Mouse (Mus musculus): ENCODE data around the gene Zfp940. TPM values are rescaled to one million over a fixed set of nuclear protein-coding genes. Genes with fewer than 3 reads are reported as not detected.
A peak's percentile ranks its signal among the peaks of the same experiment; 100 is the strongest.
"Not testable (repeated sequence)": the region's sequence is repeated elsewhere in the genome, so short reads cannot be mapped to it uniquely, and the experiment has no call there.

The Zfp940 gene
- polyA plus RNA-seq, 1 experiment = 1.0 TPM

DNA sequence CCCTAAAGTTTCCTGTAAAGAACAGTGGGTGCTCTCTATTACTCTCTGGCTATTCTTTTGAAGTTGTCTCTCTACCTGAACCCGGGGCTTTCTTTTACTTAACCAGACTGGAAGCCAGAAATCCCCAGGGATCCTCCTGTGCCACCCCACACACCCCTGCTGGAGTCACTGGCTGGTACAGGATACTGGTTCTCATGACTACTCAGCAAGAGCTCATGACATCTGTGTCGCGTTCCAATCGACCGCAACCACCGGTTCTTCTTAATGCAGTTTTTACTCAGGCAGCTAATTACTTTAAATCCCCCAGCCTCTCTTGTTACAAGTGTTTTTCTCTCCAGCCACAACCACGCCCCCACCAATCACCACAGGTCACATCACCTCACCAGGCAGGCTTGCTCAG lies 26.6 kb upstream of the Zfp940 start:
- Histone ChIP-seq H3K79me3 (ENCODE audit: low read depth) (no peaks in the 10 kb centered on the region), H3K79me2 (ENCODE audit: control insufficient read depth, insufficient read depth) (no peaks in the 10 kb centered on the region), H3K36me3 (ENCODE audit: control insufficient read depth, insufficient read depth) (no peaks in the 10 kb centered on the region), H3ac (ENCODE audit: control insufficient read depth, insufficient read length, low read depth) (no peak overlapping the region), H3K4me3 (ENCODE audit: insufficient read depth, poor library complexity, severe bottlenecking) (no peak overlapping the region), H3K27me3 (ENCODE audit: control insufficient read depth, insufficient read depth, insufficient read length) (no peaks in the 10 kb centered on the region)
- TF ChIP-seq USF1 (IDR thresholded peaks at IDR 0.05; ENCODE audit: low read depth) = no peak
- TF ChIP-seq CEBPB (IDR thresholded peaks at IDR 0.05; ENCODE audit: low read depth) = no peak
- TF ChIP-seq MYOD1 (IDR thresholded peaks at IDR 0.05; ENCODE audit: control insufficient read depth, insufficient read length, low read depth) = no peak
- TF ChIP-seq CTCF (IDR thresholded peaks at IDR 0.05; ENCODE audit: control insufficient read depth, insufficient read depth, insufficient read length) = no peak
- TF ChIP-seq MYOG (IDR thresholded peaks at IDR 0.05; ENCODE audit: control insufficient read depth, extremely low read depth, insufficient read length) = no peak
- no peak for TF ChIP-seq MAX (IDR thresholded peaks at IDR 0.05)
- TF ChIP-seq FOSL1 (IDR thresholded peaks at IDR 0.05; ENCODE audit: insufficient read depth, low read length, poor library complexity, severe bottlenecking) = no peak

DNA sequence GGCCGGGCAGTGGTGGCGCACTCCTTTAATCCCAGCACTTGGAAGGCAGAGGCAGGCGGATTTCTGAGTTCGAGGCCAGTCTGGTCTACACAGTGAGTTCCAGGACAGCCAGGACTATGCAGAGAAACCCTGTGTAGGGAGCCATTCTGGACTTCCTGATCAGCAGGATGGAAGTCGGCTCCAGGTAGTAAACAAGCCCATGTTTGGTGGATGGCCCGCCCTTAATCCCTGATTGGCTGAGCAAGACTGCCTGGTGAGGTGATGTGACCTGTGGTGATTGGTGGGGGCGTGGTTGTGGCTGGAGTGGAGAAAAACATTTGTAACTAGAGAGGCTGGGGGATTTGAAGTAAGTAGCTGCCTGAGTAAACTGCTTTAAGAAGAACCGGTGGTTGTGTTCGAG lies 24.1 kb upstream of the Zfp940 start:
- not testable (repeated sequence) for H3K36me3 ChIP-seq (ENCODE audit: control insufficient read depth, insufficient read depth); H3ac ChIP-seq (ENCODE audit: control insufficient read depth, insufficient read length, low read depth)

DNA sequence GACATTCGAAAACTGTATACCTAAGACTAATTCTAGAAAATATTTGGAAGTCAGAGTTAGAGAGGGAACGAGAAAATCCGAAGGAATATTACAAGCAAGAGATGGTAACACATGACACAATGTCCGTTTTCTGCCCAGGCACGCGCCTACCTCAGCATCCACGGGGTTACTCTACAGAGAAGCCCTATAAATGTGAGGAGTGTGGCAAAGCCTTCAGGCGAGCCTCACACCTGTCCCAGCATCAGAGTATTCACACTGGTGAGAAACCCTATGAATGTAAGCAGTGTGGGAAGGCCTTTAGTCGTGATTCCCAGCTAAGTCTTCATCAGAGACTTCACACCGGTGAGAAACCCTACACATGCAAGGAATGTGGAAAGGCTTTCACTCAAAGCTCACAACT lies 20.8 kb upstream of the Zfp940 start:
- Histone ChIP-seq H3K27me3 (ENCODE audit: control insufficient read depth, insufficient read depth, insufficient read length) (no peaks in the 10 kb centered on the region), H3ac (ENCODE audit: control insufficient read depth, insufficient read length, low read depth) (no peak overlapping the region), H3K4me3 (ENCODE audit: insufficient read depth, poor library complexity, severe bottlenecking) (no peak overlapping the region), H3K79me2 (ENCODE audit: control insufficient read depth, insufficient read depth) (no peaks in the 10 kb centered on the region), H3K79me3 (ENCODE audit: low read depth) (no peaks in the 10 kb centered on the region), H3K36me3 (ENCODE audit: control insufficient read depth, insufficient read depth) (no peaks in the 10 kb centered on the region)
- TF ChIP-seq FOSL1 (IDR thresholded peaks at IDR 0.05; ENCODE audit: insufficient read depth, low read length, poor library complexity, severe bottlenecking) (no peak), CTCF (IDR thresholded peaks at IDR 0.05; ENCODE audit: control insufficient read depth, insufficient read depth, insufficient read length) (no peak), CEBPB (IDR thresholded peaks at IDR 0.05; ENCODE audit: low read depth) (no peak), USF1 (IDR thresholded peaks at IDR 0.05; ENCODE audit: low read depth) (no peak), MYOD1 (IDR thresholded peaks at IDR 0.05; ENCODE audit: control insufficient read depth, insufficient read length, low read depth) (no peak), MAX (IDR thresholded peaks at IDR 0.05) (no peak), MYOG (IDR thresholded peaks at IDR 0.05; ENCODE audit: control insufficient read depth, extremely low read depth, insufficient read length) (no peak)

More for the DNA sequence above, 24.1 kb upstream of the Zfp940 start:
- H3K27me3 ChIP-seq (ENCODE audit: control insufficient read depth, insufficient read depth, insufficient read length); H3K79me3 ChIP-seq (ENCODE audit: low read depth); H3K4me3 ChIP-seq (ENCODE audit: insufficient read depth, poor library complexity, severe bottlenecking); H3K79me2 ChIP-seq (ENCODE audit: control insufficient read depth, insufficient read depth): not testable (repeated sequence)

DNA sequence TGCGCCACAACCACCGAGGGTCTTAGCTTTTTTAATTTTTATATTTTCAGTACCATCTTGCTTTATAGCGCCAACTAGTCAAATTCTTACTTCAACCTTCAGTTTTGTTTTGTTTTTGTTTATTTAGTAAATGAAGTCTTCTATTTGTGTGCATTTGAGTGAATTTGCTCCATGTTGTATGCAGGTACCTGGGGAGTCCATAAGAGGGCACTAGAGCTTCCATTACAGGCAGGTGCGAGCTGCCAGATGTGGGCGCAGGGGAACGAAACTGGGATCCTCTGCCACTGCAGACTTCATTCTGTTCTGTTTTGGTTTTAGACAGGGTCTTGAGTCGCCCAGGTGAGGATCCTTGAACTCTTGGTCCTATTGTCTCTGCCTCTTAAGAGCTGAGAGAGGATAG lies 8.2 kb upstream of the Zfp940 start:
- Histone ChIP-seq H3K36me3 (ENCODE audit: control insufficient read depth, insufficient read depth) (no peaks in the 10 kb centered on the region), H3ac (ENCODE audit: control insufficient read depth, insufficient read length, low read depth) (no peak overlapping the region), H3K79me2 (ENCODE audit: control insufficient read depth, insufficient read depth) (no peaks in the 10 kb centered on the region), H3K27me3 (ENCODE audit: control insufficient read depth, insufficient read depth, insufficient read length) (no peaks in the 10 kb centered on the region), H3K79me3 (ENCODE audit: low read depth) (no peaks in the 10 kb centered on the region), H3K4me3 (ENCODE audit: insufficient read depth, poor library complexity, severe bottlenecking) (no peak overlapping the region)
- no peak for TF ChIP-seq MYOG (IDR thresholded peaks at IDR 0.05; ENCODE audit: control insufficient read depth, extremely low read depth, insufficient read length)

DNA sequence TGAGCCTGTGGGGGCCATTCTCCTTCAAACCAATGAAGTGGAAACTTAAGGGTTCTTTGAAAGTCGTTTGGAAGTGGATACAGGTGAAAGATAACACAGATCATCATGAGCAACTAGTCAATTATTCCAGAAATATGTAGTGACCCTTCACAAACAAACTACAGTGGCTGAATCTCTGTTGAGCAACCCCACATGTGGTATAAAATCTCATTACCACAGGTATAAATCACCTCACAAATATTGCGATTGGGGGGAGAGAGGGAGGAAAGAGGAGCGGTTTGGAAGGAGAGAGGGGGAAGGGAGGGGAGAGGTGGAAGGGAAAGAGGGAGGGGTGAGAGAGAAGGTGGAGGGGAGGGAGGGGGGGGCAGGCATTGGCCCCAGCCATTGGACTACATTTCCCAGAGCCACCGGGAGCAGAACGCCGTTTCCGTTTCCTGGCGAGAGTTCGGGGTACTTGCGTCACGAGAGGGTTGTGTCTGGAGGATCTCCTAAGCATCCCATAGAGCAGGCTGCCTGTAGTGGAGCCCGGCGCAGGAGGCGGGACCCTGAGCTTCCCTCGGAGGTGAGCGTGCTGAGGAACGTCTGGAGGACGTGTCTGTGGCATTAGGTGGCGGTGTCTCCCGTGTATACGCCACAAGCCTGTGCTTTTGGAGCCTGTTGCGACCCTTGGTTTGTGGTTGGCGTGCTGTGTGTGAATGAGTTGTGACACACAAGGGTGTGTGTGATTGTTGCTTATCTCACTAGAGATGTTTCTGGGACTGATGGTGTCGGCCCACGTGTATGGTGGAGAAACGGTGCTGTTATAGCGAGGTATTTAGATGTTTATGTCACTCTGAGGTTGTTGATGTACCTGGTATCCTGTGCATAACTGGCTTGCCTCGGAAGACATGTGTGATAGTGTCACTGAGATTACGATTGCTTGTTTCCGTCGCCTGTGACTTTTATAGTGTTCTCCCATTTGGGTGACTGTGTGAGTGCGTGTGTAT lies 6.4 kb upstream of the Zfp940 start, which contains the start of gene Zfp420:
Zfp420 (plus strand) TSS at position 448 of the 986 bp plus-strand sequence.
- no peaks in the 10 kb centered on the region for H3K27me3 ChIP-seq (ENCODE audit: control insufficient read depth, insufficient read depth, insufficient read length)
- peak within 1 kb of the TSS; percentile 37 for H3K4me3 ChIP-seq (ENCODE audit: insufficient read depth, poor library complexity, severe bottlenecking)
- no peaks in the 10 kb centered on the region for H3K79me3 ChIP-seq (ENCODE audit: low read depth)
- TF ChIP-seq USF1 (IDR thresholded peaks at IDR 0.05; ENCODE audit: low read depth) = peak; percentile 17
- TF ChIP-seq MYOD1 (IDR thresholded peaks at IDR 0.05; ENCODE audit: control insufficient read depth, insufficient read length, low read depth) = no peak
- TF ChIP-seq MYOG (IDR thresholded peaks at IDR 0.05; ENCODE audit: control insufficient read depth, extremely low read depth, insufficient read length) = no peak
- no peak for TF ChIP-seq FOSL1 (IDR thresholded peaks at IDR 0.05; ENCODE audit: insufficient read depth, low read length, poor library complexity, severe bottlenecking)
- TF ChIP-seq CTCF (IDR thresholded peaks at IDR 0.05; ENCODE audit: control insufficient read depth, insufficient read depth, insufficient read length) = peak; percentile 12
- peak; percentile 52 for TF ChIP-seq MAX (IDR thresholded peaks at IDR 0.05)
- peak; percentile 8 for TF ChIP-seq CEBPB (IDR thresholded peaks at IDR 0.05; ENCODE audit: low read depth)
- H3K36me3 ChIP-seq (ENCODE audit: control insufficient read depth, insufficient read depth) = no peaks in the 10 kb centered on the region
- no peaks in the 10 kb centered on the region for H3K79me2 ChIP-seq (ENCODE audit: control insufficient read depth, insufficient read depth)
- H3ac ChIP-seq (ENCODE audit: control insufficient read depth, insufficient read length, low read depth) = peak within 1 kb of the TSS; percentile 69

DNA sequence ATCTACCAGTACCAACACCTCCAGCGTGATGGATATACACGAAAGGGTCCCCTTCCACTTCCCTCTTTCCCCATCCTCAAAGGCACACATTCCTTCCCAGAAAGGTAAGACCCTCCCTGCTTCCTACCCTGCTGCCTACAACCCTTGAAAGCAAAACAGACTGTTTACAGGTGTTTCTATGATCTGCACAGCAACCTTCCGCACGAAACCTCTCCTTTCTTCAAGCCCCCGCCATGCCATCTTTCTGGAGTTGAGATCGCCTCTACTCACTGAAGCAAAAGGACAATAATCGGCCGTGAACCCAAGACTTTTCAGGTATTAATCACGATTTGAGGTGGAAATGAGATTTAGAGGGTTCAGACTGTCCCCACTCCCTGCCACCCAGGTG lies 644 bp downstream of the Zfp940 start:
- no peaks in the 10 kb centered on the region for H3K27me3 ChIP-seq (ENCODE audit: control insufficient read depth, insufficient read depth, insufficient read length)
- H3K36me3 ChIP-seq (ENCODE audit: control insufficient read depth, insufficient read depth) = no peaks in the 10 kb centered on the region
- peak overlapping the region; percentile 81 for H3ac ChIP-seq (ENCODE audit: control insufficient read depth, insufficient read length, low read depth)
- TF ChIP-seq MAX (IDR thresholded peaks at IDR 0.05) = no peak
- no peak for TF ChIP-seq MYOD1 (IDR thresholded peaks at IDR 0.05; ENCODE audit: control insufficient read depth, insufficient read length, low read depth)
- no peak for TF ChIP-seq FOSL1 (IDR thresholded peaks at IDR 0.05; ENCODE audit: insufficient read depth, low read length, poor library complexity, severe bottlenecking)
- TF ChIP-seq CTCF (IDR thresholded peaks at IDR 0.05; ENCODE audit: control insufficient read depth, insufficient read depth, insufficient read length) = no peak
- TF ChIP-seq MYOG (IDR thresholded peaks at IDR 0.05; ENCODE audit: control insufficient read depth, extremely low read depth, insufficient read length) = no peak
- TF ChIP-seq USF1 (IDR thresholded peaks at IDR 0.05; ENCODE audit: low read depth) = no peak
- no peak for TF ChIP-seq CEBPB (IDR thresholded peaks at IDR 0.05; ENCODE audit: low read depth)
- peak overlapping the region; percentile 34 for H3K4me3 ChIP-seq (ENCODE audit: insufficient read depth, poor library complexity, severe bottlenecking)
- H3K79me2 ChIP-seq (ENCODE audit: control insufficient read depth, insufficient read depth) = no peaks in the 10 kb centered on the region
- H3K79me3 ChIP-seq (ENCODE audit: low read depth) = no peaks in the 10 kb centered on the region

All from C2C12 (cell line).